Mouse (Mus musculus) small intestine, adult 10 weeks (tissue): ENCODE results near the gene Brd1. TPM values are rescaled to one million over a fixed set of nuclear protein-coding genes. Genes with fewer than 3 reads are reported as not detected.

ENCODE experiments used
- polyA plus RNA-seq: library from polyadenylated mRNA; stranded (reverse); fragments of 350-450 nt; fragmentation: Illumina TruSeq; extraction: RNeasy Lipid Tissue Mini Kit (QIAGEN cat#74804); gene quantifications from one replicate; pipeline ENCODE4 v1.2.3, GENCODE M21; 2014; ENCODE audit warnings: low replicate concordance

Gene Brd1
- polyA plus RNA-seq, result 29.1 TPM

DNA sequence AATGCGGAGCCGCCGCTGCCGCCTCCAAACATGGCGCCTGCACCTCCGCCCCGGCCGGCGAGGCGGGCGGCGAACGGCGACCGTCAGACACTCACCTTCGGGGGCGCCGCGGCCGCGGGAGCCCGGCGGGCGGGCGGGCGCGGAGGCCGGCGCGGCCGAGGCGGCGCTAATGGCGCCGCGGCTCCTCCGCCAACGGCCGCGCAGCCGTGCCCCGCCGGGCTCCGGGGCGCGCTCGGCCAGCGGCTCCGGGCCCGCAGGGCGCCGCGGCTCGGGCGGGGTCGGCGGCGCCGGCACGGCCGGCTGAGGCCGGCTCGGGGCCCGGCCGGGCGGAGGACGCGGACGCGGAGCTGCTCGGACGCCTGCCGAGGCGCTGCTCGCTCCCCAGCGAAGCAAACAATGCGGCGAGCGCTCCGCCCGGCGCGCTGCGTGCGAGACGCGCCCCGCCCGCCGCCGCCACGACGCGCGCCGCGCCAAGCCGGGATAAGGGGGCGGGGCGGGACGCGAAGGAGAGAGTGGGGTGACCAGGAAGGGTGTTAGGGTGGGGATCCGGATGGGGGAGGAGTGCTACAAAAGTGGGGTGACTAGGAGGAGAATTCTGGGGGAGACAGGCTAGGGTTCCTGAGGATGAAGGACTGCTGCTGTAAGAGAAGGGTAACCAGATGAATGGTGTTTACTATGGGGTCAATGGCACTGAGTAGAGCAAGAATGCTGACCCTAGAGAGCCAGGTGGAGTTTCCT is at the start of gene Brd1:
Brd1 (minus strand) TSS at position 400 of the 738 bp plus-strand sequence.

DNA sequence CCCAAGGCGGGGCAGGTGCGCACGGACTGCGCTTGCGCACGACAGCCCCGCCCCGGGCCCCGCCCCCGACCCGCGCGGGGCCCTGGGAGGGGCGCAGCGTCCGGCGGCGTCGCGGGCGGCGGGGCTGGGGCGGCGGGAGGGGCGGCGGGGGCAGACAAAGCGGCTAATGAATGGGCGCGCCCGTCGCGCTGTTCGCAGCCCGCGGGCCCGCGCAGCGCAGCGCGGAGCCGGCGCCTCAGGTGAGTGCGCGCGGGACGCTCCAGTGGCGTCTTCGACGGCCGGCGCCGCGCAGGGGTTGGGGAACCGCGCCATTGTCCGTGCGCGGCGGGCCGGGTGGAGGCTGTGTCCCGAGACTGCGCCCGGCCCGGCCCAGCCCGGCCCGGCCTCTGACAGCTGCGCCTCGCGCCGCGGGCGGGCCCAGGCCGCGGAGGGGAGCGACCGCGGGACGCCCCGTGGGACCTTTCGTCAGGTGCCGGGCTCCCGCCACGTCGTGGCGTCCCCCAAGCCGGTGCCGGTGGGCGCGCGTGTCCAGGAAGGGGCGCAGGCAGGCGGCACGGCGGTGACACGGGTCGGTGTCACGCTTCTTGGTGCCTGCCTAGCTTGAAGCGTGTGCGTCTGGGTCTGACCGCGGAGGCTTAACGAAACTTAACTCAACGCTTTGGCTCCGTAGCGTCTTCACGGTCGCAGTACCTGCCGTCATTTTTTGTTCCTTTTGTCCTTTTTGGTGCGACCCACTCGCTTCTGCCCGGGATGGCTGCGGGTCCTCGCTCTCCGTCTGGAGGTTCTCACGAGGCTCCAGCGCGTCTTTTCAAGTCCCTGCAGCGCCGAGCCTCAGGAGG is 17.8 kb upstream of the Brd1 start, which contains the start of gene Zbed4:
Zbed4 (plus strand) TSS at position 97 of the 839 bp plus-strand sequence.

Other genes with a start within 250 kb of the Brd1 start
- gene Zdhhc25, start 133.9 kb downstream of the Brd1 start, polyA plus RNA-seq, result not detected
- 19.2 TPM for gene Zbed4, start 17.4 kb upstream of the Brd1 start, polyA plus RNA-seq
- gene Alg12, start 85.1 kb upstream of the Brd1 start, polyA plus RNA-seq, result 1.6 TPM
- 4.1 TPM for gene Creld2, start 85.4 kb upstream of the Brd1 start, polyA plus RNA-seq
- gene Pim3, start 128.0 kb upstream of the Brd1 start, polyA plus RNA-seq, result 0.82 TPM
- not detected for gene Ttll8, start 220.2 kb upstream of the Brd1 start, polyA plus RNA-seq
- gene Mlc1, start 244.8 kb upstream of the Brd1 start, polyA plus RNA-seq, result not detected
- gene Mov10l1, start 248.7 kb upstream of the Brd1 start, polyA plus RNA-seq, result not detected